Mouse (Mus musculus) right cerebral cortex, adult 2 months (tissue): ENCODE data around the gene Glis3.

Experiments used
- DNase-seq, 2 experiments: peaks; one replicate each; pipeline ENCODE4 v3.0.0; 2021 to 2022; ENCODE audit warnings: low spot score in 2 of 2

The Glis3 gene

DNA sequence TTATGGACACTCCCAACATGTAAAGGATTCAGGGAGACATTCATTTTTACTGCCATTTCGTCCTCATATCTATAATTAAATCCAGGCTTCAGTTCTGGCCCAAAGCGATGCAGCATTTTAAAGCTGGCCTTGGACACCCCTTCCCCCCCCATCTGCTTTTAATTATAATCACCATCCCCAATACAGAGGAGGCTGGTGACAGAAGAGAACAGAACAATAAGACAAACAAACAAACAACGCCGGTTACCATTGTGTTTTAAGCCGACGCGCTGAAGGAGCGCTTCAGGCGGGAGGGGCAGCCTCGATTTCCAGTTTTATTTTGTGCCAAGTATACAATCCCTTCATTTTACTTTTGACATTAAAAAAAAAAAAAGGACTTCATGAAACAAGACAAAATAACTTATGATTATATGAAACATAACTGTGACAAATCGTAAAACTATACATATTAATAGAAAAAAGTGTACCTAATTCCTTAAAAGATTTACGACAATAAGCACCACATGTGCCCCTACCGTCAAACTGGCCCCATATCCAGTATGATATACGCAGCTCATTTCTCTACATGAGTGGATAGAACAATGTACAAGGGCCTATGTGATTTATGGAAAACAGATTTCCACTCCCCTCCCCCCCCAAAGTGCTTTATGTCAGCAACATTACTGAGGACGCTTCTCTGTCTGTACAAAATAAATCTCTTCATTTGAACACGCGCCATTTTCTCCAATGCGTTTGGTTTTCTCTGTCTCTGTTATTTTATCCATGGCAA is 420.8 kb downstream of the Glis3 start:
- no peak for DNase-seq

- no peak for DNase-seq
These were observed 421.4 kb downstream of the Glis3 start for GRCm38 (mm10) chr19:28258480-28258879.

DNA sequence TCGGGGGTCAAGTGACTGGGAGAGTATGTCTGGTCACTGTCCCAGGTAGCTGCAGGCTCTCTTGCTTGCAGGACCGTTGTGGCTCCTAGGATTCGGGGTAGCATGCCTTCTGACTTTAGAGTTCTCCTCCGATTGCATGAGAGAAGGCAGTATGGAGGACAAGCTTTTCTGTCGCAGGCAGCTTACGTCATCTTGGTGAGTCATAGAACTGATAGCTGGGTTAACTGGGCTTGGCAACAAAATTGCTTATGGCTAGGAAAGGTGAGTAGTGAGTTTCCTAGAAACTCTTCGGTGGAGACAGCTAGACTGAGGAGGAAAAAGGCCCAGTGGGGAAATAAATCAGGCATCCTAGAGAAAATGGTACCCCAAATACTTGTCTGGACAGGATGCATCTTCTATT is 432.5 kb downstream of the Glis3 start:
- no peak for DNase-seq

- DNase-seq, result no peak
These were observed 433.7 kb downstream of the Glis3 start for GRCm38 (mm10) chr19:28246186-28246585.

DNA sequence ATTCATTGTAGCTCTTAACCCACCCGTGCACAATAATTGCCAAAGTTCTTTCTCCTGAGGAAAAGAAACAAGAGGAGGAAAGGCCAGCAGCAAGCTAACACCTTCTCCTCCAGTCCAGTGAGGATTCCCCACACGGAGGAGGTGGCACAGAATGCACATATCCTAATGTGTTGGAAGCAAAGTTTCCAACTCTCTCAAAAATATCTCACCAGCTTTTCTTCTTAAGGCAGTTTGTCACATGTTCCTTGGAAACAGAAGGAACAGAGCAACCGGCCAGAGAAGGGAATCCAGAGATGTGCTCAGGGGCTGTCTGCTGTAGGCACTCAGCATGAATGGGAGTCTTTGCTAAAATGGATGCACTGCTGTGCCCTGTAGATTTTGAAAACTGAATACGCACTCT is 441.8 kb downstream of the Glis3 start:
- DNase-seq, result peak; percentile 17 to 20

- no peak for DNase-seq
These were observed 442.3 kb downstream of the Glis3 start for GRCm38 (mm10) chr19:28237621-28238020.

GRCm38 (mm10) chr19:28235571-28235970 is 444.3 kb downstream of the Glis3 start:
- no peak for DNase-seq

DNA sequence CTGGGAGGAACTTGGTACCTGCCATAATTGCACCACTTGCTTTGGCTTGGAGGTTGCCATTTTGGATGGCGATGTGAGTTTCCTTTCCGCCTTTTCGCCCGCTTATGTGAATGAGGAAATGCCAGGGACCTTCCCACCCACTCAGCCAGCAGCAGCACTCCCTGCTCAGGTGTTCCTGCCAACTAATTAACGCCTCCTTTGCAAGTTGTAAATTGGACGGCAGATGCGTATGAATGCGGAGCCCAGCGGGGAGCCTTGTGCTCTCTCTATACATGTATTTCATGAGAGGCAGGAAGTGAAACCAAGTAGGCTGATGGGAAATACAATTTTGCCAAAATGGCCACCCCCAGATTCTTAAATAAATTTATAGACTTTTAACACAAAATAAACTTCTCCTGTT is 444.8 kb downstream of the Glis3 start:
- DNase-seq, result peak in 1 of 2 experiments; percentile 23

DNA sequence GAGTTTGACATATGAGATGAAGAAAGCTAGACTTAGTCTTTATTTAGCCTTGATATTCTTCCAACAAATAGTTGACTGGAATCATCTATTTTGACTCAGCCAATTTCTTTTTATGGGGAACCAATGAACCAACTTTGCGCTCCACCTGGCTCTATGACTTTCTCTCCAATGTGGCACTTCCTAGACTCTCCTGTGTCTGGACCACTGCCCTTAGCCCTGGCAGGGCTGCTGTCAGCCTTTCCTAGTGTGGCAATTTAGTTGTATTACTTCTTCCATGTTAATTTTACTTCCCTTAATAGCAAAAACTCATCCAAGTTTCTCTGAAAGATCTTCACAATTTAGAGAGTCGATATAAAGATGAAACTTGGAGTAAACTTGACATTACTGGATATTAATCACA is 445.2 kb downstream of the Glis3 start:
- no peak for DNase-seq

GRCm38 (mm10) chr19:28231511-28231910 is 448.4 kb downstream of the Glis3 start:
- DNase-seq, result no peak

DNA sequence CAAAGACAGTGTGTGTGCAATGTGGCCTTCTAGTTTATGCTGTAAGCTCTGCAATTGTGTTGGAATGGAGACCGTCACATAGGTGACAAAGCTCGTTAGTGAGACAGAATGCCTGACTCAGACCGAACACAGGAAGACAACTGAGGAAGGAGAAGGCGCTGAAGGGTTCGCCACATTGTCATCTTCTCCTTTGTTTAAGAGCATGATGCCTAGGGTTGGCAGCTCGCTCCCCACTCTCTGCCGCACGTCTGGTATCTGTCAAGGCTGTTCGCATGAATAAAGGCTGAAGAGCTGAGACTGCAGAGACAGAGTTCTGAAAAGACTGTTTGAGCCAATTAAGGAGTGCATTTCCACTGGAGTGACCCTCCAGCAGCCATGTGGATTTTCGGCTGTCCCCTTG is 452.4 kb downstream of the Glis3 start:
- no peak for DNase-seq

DNA sequence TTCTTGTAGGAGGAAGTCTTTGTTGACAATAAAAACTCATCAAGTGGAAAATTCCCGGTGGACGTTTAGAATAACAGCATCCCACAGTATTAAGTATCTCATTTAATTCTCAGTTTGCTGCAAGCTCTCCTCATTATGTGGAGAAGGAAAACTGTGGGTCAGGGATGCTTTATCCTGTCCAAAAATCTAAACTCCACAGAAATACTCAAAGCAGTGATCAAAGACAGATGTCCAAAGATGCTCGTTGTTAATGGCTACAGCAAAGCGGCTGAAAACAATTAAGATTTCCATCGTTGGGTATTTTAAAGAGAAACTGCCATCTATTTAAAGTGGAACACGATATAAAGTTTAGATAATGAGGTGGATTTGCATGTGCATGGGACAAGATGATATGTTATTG is 454.2 kb downstream of the Glis3 start:
- no peak for DNase-seq

DNA sequence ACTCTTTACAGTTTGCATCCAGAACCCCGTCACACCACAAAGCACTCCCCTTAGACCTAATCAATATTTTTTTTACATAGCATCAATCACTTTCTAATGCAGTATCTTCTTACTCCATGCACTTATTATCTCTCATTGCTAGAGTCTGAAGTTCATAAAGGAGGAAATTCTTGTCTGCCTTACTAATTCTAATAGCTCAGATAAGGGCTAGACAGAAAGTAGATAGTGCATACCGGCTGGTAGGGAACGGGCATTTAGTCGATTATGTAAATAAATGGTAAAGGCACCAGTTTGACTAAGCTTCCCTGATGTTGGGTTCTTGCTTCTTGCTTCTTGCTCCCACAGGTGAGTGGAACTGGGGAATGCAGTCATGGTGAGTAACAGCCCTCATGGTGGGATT is 468.2 kb downstream of the Glis3 start:
- DNase-seq, result no peak
